Mouse (Mus musculus) MEL (cell line): ENCODE results near the gene Trappc10. TPM values are rescaled to one million over a fixed set of nuclear protein-coding genes. Genes with fewer than 3 reads are reported as not detected.

Source experiments
- DNase-seq: peaks from one replicate; pipeline ENCODE4 v3.0.0; 2011; ENCODE audit warnings: low read depth, low spot score
- H3K27ac ChIP-seq: 2 replicates; pipeline ENCODE4 v1.5.1; 2012; ENCODE audit warnings: low read depth, mild to moderate bottlenecking, control low read depth, low read length, moderate library complexity; ENCODE audit not compliant: control insufficient read depth
- H3K27me3 ChIP-seq, 2 experiments: fragments of 150-350 bp in 1 of 2; sonication (generic) in 1 of 2; 2 replicates each; pipeline ENCODE4 v1.6.1; 2012; ENCODE audit warnings: low read length in 2 of 2, mild to moderate bottlenecking in 2 of 2, improper control_type of control experiment in 1 of 2, moderate library complexity in 1 of 2; ENCODE audit not compliant: insufficient read depth in 2 of 2, control insufficient read depth in 1 of 2
- H3K36me3 ChIP-seq, 2 experiments: 2 replicates each; pipeline ENCODE4 v1.6.1; 2012 to 2014; ENCODE audit warnings: low read length in 2 of 2, improper control_type of control experiment in 1 of 2, inconsistent platforms in 1 of 2, mild to moderate bottlenecking in 1 of 2; ENCODE audit not compliant: insufficient read depth in 2 of 2, control insufficient read depth in 1 of 2
- H3K4me1 ChIP-seq, 2 experiments: fragments of 150-350 bp in 1 of 2; sonication (generic) in 1 of 2; 2 replicates each; pipeline ENCODE4 v1.6.1; 2012; ENCODE audit warnings: low read length in 2 of 2, improper control_type of control experiment in 1 of 2, mild to moderate bottlenecking in 1 of 2; ENCODE audit not compliant: insufficient read depth in 2 of 2, control insufficient read depth in 1 of 2
- H3K4me3 ChIP-seq, 2 experiments: fragments of 150-350 bp in 1 of 2; sonication (generic) in 1 of 2; 2 replicates each; pipeline ENCODE4 v1.5.1; 2012; ENCODE audit warnings: low read depth in 2 of 2, low read length in 2 of 2, mild to moderate bottlenecking in 2 of 2, moderate library complexity in 2 of 2, control low read depth in 1 of 2, improper control_type of control experiment in 1 of 2; ENCODE audit not compliant: control insufficient read depth in 1 of 2, insufficient read depth in 1 of 2
- H3K79me2 ChIP-seq: 2 replicates; pipeline ENCODE4 v1.6.1; 2012; ENCODE audit warnings: mild to moderate bottlenecking, low read length, moderate library complexity; ENCODE audit not compliant: control insufficient read depth, poor library complexity, insufficient read depth
- H3K9ac ChIP-seq: 2 replicates; pipeline ENCODE4 v1.6.1; 2012; ENCODE audit warnings: low read depth, mild to moderate bottlenecking, control low read depth, low read length, moderate library complexity; ENCODE audit not compliant: control insufficient read depth, poor library complexity, severe bottlenecking
- H3K9me3 ChIP-seq: fragments of 150-350 bp; sonication (generic); replicated peaks from 2 replicates; pipeline ENCODE4 v1.6.1; 2012; ENCODE audit warnings: mild to moderate bottlenecking, low read length, improper control_type of control experiment, moderate library complexity; ENCODE audit not compliant: insufficient read depth
- BHLHE40 ChIP-seq: IDR thresholded peaks from 2 replicates; pipeline ENCODE4 v1.6.1; 2012; ENCODE audit warnings: low read depth, mild to moderate bottlenecking, inconsistent platforms, low read length, improper control_type of control experiment, borderline replicate concordance
- CTCF ChIP-seq, 3 experiments: IDR thresholded peaks in 2 of 3; conservative IDR thresholded peaks in 1 of 3; 2 replicates each; pipeline ENCODE4 v1.5.1; 2011 to 2012; ENCODE audit warnings: low read length in 3 of 3, low read depth in 2 of 3, mild to moderate bottlenecking in 2 of 3, improper control_type of control experiment in 1 of 3, inconsistent platforms in 1 of 3, mixed read lengths in 1 of 3, moderate library complexity in 1 of 3; ENCODE audit not compliant: control insufficient read depth in 1 of 3, insufficient read depth in 1 of 3, poor library complexity in 1 of 3, severe bottlenecking in 1 of 3
- E2F4 ChIP-seq: IDR thresholded peaks from 2 replicates; pipeline ENCODE4 v1.6.1; 2011; ENCODE audit warnings: low read depth, low read length, improper control_type of control experiment, borderline replicate concordance
- EP300 ChIP-seq, 2 experiments: IDR thresholded peaks; 2 replicates each; pipeline ENCODE4 v1.6.1; 2011; ENCODE audit warnings: improper control_type of control experiment in 2 of 2, low read length in 2 of 2, low read depth in 1 of 2, mild to moderate bottlenecking in 1 of 2
- ETS1 ChIP-seq: IDR thresholded peaks from 2 replicates; pipeline ENCODE4 v1.6.1; 2012; ENCODE audit warnings: low read depth, mild to moderate bottlenecking, inconsistent platforms, low read length, improper control_type of control experiment, moderate library complexity
- MAX ChIP-seq: IDR thresholded peaks from 2 replicates; pipeline ENCODE4 v1.6.1; 2011; ENCODE audit warnings: low read length, improper control_type of control experiment
- NELFE ChIP-seq: IDR thresholded peaks from 2 replicates; pipeline ENCODE4 v1.6.1; 2011; ENCODE audit warnings: low read depth, low read length, improper control_type of control experiment
- NRF1 ChIP-seq: IDR thresholded peaks from 2 replicates; pipeline ENCODE4 v1.6.1; 2014; ENCODE audit warnings: low read depth, mild to moderate bottlenecking, inconsistent platforms, low read length, improper control_type of control experiment, moderate library complexity; ENCODE audit not compliant: poor library complexity, insufficient read depth, severe bottlenecking
- POLR2A ChIP-seq, 2 experiments: IDR thresholded peaks; 2 replicates each; pipeline ENCODE4 v1.6.1; 2011 to 2012; ENCODE audit warnings: low read length in 2 of 2, mild to moderate bottlenecking in 2 of 2, control low read depth in 1 of 2, improper control_type of control experiment in 1 of 2, low read depth in 1 of 2, moderate library complexity in 1 of 2; ENCODE audit not compliant: control insufficient read depth in 1 of 2, insufficient read depth in 1 of 2, poor library complexity in 1 of 2
- POLR2AphosphoS2 ChIP-seq: IDR thresholded peaks from 2 replicates; pipeline ENCODE4 v1.6.1; 2011; ENCODE audit warnings: low read length, improper control_type of control experiment
- RCOR1 ChIP-seq: IDR thresholded peaks from 2 replicates; pipeline ENCODE4 v1.6.1; 2012; ENCODE audit warnings: low read depth, mild to moderate bottlenecking, inconsistent platforms, low read length, improper control_type of control experiment
- SMC3 ChIP-seq: IDR thresholded peaks from 2 replicates; pipeline ENCODE4 v1.6.1; 2011; ENCODE audit warnings: low read depth, low read length, improper control_type of control experiment
- TAL1 ChIP-seq: IDR thresholded peaks from 2 replicates; pipeline ENCODE4 v1.6.1; 2012; ENCODE audit warnings: mild to moderate bottlenecking, inconsistent platforms, low read length, moderate library complexity, mixed read lengths
- TBP ChIP-seq: IDR thresholded peaks from 2 replicates; pipeline ENCODE4 v1.8.0; 2011; ENCODE audit warnings: low read depth, low read length, improper control_type of control experiment
- TCF12 ChIP-seq: IDR thresholded peaks from 2 replicates; pipeline ENCODE4 v1.6.1; 2014; ENCODE audit warnings: low read depth, mild to moderate bottlenecking, inconsistent platforms, low read length, improper control_type of control experiment, moderate library complexity
- UBTF ChIP-seq: IDR thresholded peaks from 2 replicates; pipeline ENCODE4 v1.6.1; 2012; ENCODE audit warnings: low read depth, mild to moderate bottlenecking, inconsistent platforms, low read length, improper control_type of control experiment, moderate library complexity, borderline replicate concordance; ENCODE audit not compliant: insufficient read depth
- USF1 ChIP-seq: IDR thresholded peaks from 2 replicates; pipeline ENCODE4 v1.6.1; 2014; ENCODE audit warnings: low read depth, mild to moderate bottlenecking, inconsistent platforms, low read length, improper control_type of control experiment, moderate library complexity
- USF2 ChIP-seq, 2 experiments: IDR thresholded peaks; 2 replicates each; pipeline ENCODE4 v1.6.1; 2011 to 2012; ENCODE audit warnings: improper control_type of control experiment in 2 of 2, low read length in 2 of 2, borderline replicate concordance in 1 of 2, inconsistent platforms in 1 of 2, low read depth in 1 of 2, mild to moderate bottlenecking in 1 of 2; ENCODE audit not compliant: insufficient read depth in 1 of 2
- ZC3H11A ChIP-seq: IDR thresholded peaks from 2 replicates; pipeline ENCODE4 v1.6.1; 2012; ENCODE audit warnings: low read depth, mild to moderate bottlenecking, inconsistent platforms, low read length, improper control_type of control experiment
- ZMIZ1 ChIP-seq: IDR thresholded peaks from 2 replicates; pipeline ENCODE4 v1.6.1; 2012; ENCODE audit warnings: low read depth, mild to moderate bottlenecking, inconsistent platforms, low read length, improper control_type of control experiment, moderate library complexity
- polyA plus RNA-seq, 2 experiments: library from polyadenylated mRNA; stranded (reverse) in 1 of 2; unstranded in 1 of 2; fragments of >175 nt in 1 of 2; fragments of >200 nt in 1 of 2; gene quantifications; 2 replicates each; pipeline versions ENCODE4 v1.2.1 to v1.2.4; 2012; ENCODE audit warnings: low replicate concordance in 2 of 2, low read depth in 1 of 2; ENCODE audit not compliant: insufficient read length in 2 of 2, insufficient read depth in 1 of 2, missing spikeins in 1 of 2
- total RNA-seq: library from RNA; depleted of rRNA; stranded (reverse); fragments of 300-350 nt; gene quantifications from 2 replicates; pipeline ENCODE4 v1.2.3, GENCODE M21; 2012

Gene Trappc10
- total and polyA plus RNA-seq, 3 experiments: 26.1 to 35.5 TPM; not detected in 1

DNA sequence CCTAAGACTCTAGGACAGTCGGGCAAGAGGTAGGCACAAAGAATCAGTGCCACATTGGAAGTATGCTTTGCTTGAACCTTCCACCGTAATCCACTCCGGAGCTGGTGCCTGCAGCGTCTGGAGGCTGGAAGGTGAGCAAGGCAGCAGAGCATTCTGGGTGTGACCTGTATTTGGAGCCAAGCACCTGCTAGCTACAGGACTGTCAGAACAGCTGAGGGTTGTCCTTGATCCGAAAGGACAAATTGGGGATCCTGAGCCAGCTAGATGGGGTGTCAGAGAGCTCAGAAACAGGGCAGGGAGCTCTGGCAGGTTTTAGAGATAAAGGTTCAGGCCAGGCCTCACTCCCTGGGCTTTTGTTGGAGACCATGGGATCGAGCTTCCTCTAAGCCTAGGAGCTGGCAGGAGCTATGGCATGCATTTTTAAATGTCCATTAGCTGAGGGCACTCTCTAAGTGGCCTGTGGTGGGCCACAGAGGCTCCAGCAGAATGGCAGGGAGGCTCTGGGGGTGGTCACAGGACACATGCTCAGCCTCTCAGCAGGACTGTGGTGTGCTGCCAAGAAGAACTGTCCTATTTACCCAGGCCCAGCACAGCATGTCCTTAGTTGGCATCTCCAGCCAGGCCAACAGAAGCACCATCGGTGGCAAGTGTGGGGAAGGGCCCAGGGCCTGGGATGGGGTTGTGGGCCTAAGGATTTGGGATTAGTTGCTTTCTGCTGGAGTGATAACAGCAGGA lies 16.6 kb upstream of the Trappc10 start:
- TF ChIP-seq POLR2A (IDR thresholded peaks at IDR 0.05; ENCODE audit: control insufficient read depth in 1 of 2, insufficient read depth in 1 of 2, low read depth in 1 of 2, low read length in 2 of 2, poor library complexity in 1 of 2) (no peak), CTCF (IDR thresholded peaks at IDR 0.05 in 2 of 3, conservative IDR thresholded peaks at IDR 0.05 in 1 of 3; ENCODE audit: control insufficient read depth in 1 of 3, insufficient read depth in 1 of 3, low read depth in 2 of 3, low read length in 3 of 3, poor library complexity in 1 of 3, severe bottlenecking in 1 of 3) (no peak), UBTF (no peak), EP300 (IDR thresholded peaks at IDR 0.05; ENCODE audit: low read depth in 1 of 2, low read length in 2 of 2) (no peak), BHLHE40 (no peak), ZMIZ1 (no peak), TCF12 (no peak), SMC3 (no peak), ZC3H11A (no peak), NELFE (no peak), USF2 (IDR thresholded peaks at IDR 0.05; ENCODE audit: borderline replicate concordance in 1 of 2, insufficient read depth in 1 of 2, low read depth in 1 of 2, low read length in 2 of 2) (no peak), ETS1 (no peak), USF1 (no peak), POLR2AphosphoS2 (no peak), TBP (no peak), NRF1 (no peak), MAX (no peak), E2F4 (no peak), TAL1 (no peak), RCOR1 (no peak)
- TF ChIP-seq, all 39 proteins: peak for 0
- DNase-seq: no peak
- Histone ChIP-seq H3K27ac (no peak overlapping the region), H3K79me2 (no peaks in the 10 kb centered on the region), H3K4me3 (no peak overlapping the region), H3K27me3 (peaks cover 7 to 13% of the 10 kb centered on the region in 2 experiments), H3K9ac (no peak overlapping the region), H3K4me1 (no peaks in the 10 kb centered on the region), H3K9me3 (no peaks in the 10 kb centered on the region), H3K36me3 (no peaks in the 10 kb centered on the region)
